Mouse (Mus musculus) adrenal gland (tissue): ENCODE data around the gene Cd82.

Source experiments
- intact Hi-C: fragments of 180-260 bp; cut with DNase I; formaldehyde crosslinking; loops from one replicate; pipeline ENCODE4 v1.15.1; 2025

Gene Cd82

DNA sequence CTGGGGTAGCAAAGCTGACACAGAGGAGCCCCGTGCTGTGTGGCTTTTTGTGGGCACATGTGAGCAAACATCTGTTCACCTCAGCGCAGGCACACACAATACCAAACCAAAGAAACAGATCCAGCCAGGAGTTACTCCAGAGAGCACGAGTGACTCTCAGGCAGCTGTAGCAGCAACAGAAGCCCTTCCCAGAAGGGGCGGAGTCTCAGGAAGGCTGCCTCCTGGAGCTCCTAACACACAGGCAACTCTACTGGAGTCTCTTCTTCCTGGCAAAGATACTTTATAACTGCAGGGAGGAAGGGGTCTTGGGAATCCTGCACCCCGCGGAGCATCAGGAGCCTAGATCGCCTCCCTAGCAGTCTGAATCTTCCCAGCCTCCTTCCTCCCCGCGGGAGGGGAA is 7.2 kb upstream of the Cd82 start:
- intact Hi-C loops, result loop anchor here (5.0 to 10.0 kb wide), 4 partner anchors 253 to 398 kb away; no protein-coding TSS in a partner anchor

DNA sequence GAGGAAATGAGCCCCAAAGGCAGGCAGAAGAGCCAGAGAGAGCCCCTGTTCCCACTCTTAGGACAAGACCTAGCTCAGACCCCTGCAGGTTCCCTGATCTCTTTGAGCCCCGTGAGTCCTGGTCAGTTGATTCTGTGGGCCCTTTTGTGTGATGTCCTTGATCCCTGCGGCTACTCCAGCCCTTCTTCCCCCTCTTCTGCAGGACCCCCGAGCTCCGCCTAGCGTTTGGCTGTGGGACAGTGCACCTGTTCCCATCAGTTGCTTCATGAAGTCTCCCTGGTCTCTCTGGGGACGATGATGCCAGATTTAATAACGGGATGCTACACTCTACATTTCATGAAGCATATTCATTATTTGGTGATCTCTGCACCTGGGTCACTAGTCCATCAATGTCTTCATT is 6.2 kb upstream of the Cd82 start:
- intact Hi-C loops, result loop anchor here (5.0 kb wide), 1 partner anchor 132 kb away; no protein-coding TSS in a partner anchor

DNA sequence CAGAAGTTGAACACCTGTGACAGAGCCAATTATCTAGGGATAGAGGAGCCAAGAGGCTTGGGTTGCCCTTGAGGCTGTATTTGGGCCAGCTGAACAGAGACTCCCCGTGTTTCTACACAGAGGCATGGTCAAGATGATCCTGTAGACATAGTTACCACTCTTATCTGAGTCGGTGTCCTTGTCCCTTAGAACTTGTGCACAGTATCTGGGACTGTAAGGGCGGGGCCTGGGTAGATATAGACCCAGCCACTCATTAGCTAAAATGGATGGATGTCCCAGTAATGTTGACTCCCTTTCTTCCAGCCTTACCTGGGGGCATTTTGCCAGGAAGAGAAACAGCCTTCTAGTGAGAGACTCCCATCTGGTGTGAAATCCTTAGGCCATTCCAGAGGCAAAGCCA is 3.4 kb upstream of the Cd82 start:
- intact Hi-C loops, result loop anchor here (5.0 kb wide), 1 partner anchor 129 kb away; no protein-coding TSS in a partner anchor

DNA sequence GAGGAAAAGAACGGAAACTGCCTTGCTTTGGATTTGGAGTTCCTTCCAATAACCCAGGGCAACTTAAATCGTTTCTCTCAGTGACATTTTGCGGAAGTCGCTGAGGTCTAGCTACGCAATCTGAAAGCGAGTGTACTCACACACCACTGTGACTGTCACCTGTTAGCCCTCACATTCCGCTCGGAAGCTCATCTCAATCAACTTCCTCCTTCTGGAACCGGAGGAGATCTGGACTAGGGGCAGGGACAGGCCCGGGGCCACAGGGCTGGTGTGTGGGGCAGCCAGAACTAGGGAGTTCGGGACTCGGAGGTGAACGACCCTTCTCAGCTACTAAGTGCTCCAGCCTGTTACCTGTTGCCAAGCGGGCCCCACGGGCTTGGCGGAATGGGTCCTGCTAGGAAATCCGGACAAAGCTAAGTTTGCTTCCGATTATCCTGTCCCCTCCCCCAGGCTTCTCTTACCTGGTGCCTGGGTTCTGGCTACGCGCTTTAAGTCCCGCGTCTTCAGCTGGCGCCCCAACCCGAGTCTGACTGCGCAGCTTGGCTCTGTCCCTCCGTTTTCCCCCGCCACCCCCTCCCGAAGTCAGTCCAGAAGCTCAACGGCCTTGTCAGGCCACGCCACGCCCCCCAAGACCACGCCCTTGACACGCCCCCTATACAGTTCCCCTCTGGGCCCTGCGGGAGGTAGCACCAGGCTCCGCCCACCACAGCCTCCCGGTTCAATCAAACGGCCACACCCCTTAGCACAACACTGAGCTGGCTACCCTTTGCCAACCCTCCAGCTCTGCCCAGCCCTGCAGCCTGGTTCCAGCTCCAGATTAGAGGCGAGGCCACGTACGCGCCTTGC is 848 bp downstream of the Cd82 start:
- intact Hi-C loops, result no loop called here

DNA sequence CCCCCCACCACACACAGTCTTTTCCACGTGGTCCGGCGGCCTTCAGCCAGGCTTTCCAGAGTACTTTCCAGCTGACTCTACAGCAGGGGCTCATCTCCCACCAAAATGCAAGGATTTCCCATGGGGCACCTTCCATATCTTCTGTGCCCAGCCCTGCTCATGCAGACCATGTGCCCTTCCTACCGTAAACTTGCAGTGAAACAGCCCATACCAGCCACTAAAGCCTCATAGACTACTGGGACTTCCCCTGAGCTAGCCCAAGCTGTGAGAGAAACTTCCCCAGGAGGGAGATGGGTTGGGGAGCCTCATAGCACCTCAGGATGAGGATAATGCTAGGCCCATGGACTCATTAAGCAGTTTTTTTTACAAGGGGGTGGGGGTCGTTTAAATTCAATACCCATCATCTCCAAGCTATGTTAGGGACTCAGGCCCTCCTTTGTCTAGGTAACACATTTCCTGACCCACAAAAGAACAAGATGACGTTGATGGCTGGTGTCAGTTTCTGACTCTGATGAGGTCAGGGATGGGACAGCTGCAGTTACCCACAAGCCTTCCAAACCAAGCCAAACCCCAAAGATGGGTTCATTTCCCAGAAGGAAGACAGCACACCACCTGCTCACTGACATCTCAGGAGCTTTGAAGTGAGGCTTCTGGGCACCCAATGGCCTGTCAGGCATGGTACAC is 2.0 kb downstream of the Cd82 start:
- intact Hi-C loops, result no loop called here

DNA sequence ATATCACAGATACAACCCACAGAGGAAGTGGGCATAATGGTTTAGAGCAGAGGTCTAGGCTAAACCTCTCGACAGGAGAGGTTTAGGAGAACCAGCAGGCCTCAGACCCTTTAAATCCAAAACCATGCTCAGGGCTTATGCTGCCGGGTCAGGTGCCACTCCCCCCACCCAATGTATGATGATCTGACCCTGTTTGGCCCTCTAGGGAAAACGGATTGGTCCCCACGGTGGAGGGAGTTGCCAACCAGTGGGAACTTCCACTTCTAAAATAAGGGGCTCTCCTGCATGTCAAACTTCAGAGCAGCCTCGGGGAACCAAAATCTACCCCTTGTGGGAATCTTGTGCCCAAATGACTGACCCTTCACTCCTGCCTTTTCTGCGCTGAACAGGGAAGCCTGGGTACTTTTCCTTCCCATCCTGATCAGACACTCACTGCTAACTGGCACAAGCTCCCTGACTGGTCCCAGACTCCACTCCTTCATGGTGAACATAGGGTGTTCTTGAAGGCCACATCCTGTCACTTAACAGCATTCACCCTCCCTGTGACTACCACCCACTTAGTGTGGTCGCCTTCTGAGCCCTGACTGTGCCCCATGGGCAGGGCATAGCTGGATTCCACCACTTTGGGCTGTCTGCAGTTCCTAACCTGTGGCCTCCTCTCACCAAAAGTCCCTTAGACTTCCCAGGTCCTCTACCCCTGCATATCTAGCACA is 3.6 kb downstream of the Cd82 start:
- intact Hi-C loops, result no loop called here

DNA sequence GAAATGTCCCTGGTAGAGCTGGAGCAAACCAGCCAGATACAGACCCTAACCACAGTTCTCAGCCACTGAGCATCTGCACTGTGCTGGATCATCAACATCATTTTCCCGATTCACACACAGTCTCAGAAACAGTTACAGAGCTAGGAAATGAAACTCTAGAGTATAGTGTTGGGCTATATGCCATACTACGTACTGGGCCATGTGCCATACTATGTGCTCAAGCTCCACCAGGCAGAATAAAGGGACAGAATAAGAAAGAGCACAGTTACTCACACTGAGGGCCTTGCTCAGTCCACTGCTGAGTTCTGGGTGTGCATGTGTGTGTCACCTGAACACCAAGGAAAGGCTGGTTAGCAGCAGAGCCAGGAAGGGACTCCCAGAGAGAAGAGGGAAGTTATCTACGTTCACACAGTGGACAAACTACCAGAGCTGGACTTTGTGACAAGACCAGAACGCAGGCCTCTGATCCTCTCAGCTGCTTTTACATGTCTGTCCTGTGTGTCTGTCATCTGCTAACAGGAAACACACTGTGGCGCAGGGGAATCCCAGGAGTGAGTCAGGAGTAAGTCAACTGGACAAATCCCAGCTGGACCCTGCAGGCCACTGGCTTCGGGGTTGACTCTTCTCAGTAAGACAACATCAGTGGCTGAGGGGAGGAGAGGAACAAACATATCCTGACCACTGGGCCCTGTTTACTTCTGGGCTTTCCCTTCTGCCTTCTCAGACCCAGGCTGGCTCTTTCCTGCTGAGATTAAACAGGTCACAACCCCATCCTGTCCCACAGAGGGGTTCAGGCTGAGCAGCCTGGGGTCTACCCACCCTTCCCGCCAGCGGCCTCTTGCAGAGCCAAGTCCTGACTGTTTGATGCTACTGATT is 4.4 kb downstream of the Cd82 start:
- intact Hi-C loops, result no loop called here

DNA sequence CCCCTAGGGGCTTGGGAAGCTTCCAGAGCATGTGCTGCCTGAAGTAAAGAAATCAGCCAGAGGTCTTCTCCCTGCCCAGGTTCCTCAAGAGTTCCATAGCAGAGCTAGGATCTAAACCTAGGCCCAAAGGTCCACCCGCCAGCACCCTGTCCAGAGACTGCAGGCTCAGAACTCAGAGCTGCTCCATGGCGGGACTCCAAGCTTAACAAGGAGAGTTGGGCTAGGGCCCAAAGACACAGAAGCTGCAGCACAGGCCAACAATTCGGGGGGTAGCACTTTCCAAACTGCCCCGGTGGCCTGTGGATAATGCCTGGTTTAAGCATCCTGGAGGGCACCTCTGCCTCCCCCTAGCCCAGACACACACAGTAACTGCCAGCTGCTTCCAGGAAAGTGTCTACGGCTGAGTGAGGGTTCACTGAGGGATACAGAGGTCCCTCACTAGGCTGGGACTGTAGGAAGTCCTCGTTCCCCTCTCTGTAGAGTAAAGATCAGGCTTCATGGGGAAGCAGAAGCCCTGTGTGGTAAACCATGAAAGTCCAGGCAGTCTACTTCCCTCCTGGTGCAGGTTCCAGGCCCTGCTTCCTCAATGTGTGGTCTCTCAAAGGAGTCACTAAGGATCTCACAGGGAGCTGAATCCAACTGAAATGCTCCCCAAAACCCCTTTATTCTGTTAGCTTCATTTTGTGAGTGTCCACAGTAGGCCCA is 5.4 kb downstream of the Cd82 start:
- intact Hi-C loops, result no loop called here

DNA sequence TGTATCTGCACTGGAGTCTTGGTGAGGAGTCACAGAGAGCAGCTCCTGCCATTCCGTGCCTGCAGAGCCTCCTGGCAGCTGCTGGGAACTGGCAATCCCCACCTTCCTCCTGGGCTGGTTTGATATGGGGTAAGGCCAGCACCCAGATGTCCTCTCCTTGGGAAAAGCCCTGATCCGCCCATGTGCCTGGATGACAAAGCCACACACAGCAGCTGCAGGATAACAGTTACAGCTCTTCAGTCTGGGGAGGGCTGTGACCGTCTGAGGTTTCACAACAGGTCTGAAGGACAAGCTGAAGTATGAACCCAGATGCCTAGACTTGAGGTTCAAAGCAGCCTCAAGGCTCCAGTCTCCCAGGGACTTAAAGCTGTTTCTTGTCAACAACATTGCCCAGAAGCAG is 6.8 kb downstream of the Cd82 start:
- intact Hi-C loops, result no loop called here

DNA sequence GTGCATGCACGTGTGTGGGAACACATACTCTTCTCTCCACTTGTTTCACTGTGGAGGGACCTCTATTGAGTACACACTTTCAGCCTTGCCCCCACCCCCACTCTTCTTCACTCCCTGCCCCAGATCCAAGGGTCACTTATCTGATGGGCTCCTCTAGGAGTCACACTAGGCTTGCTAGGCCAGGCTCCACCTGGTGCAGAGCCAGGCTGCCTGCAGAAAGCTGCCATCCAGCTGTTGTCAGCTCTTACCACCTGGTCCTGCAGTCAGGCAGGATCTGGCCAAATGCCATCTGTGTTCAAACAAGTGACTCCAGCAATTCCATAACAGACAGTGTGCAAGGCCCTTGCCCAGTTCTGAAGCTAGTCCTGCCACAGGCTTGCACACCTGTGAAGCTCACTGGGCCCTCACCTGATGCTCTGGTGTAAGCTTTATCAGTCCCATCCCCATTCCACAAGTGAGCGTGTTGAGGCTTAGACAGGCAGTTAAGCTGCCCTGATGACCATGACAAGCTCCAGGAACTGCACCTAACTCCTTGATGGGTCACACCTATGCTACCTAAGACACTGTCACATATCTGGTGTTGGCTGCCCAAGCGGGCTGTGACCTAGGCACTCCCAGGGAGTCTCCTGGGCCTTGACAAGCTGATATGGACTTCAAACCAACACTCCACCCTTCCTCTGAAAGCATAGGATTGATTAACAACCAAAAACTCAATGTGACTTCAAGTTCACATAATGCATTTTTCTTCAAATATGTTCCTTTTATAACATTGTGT is 7.9 kb downstream of the Cd82 start:
- intact Hi-C loops, result no loop called here

DNA sequence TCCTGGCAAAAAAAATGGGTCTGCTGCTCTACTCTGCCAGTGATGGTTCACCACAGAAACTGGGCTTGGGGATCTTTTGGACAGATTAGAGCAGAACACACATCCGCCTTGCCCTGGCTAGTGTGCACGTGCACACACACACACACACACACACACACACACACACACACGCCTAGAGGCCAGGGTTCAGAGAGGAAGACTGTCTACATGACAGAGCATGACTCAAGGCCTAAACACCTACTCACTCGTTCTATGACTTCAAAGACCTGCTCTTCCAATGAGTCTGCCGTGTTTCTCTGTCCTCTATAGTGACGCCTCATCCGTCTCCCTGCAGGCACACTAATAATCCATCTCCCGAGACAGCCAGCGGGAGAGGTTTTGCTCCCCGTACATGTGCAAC is 8.6 kb downstream of the Cd82 start:
- intact Hi-C loops, result no loop called here

DNA sequence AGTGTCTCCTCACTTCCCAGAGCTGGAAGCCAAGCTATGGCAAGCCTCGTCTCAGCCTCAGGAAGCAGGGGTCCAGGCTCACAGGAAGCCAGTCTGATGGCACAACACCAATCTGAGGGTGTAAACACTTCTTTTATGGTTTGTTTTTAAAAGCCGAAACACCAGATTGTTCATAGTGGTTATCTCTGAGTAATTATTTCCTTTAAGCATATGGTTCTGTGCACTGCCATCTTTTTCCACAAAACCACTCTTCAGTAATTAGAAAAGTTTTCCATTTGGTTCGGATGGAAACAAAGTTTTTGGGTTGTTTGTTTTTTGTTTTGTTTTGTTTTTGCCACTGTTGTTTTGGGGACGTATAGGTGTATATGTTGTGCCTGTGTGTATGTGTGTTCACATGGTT is 9.9 kb downstream of the Cd82 start:
- intact Hi-C loops, result no loop called here

DNA sequence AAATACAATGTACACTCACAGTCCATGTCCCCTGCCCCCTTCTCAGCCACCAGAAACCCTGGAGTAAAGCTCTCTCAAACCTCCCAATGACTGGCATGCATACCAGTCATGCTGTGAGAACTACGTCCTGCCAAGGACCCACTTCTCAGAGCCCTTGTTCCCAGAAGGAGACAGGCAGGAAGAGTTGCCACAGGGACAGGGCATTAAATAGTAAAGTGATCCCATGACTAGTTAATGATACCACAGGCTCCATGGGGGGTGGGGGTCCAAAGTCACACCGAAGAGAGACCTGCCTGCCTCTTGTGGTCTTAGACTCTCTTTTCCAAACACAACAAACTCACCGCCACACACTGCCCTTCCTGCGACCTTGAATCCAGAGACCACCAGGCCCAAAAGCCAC is 10.4 kb downstream of the Cd82 start:
- intact Hi-C loops, result no loop called here

DNA sequence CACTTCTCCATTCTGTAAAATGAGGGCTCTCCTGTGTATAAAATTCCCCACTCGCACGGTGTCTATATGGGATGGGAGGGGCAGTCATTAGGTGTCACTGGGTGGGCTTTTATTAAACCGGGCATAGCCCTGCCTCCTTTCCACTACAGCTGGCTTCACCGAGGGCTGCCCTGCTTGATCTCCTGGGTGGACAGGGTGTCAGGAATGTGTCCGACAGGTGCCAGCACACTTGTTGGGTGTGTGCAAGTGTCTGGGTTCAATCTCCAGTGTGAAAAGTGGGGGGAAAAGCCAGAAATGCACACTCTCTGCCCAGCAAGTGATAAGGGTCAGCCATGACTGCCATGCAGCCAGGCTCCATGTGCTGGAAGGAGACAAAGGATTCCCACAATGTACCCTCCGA is 10.9 kb downstream of the Cd82 start:
- intact Hi-C loops, result no loop called here

DNA sequence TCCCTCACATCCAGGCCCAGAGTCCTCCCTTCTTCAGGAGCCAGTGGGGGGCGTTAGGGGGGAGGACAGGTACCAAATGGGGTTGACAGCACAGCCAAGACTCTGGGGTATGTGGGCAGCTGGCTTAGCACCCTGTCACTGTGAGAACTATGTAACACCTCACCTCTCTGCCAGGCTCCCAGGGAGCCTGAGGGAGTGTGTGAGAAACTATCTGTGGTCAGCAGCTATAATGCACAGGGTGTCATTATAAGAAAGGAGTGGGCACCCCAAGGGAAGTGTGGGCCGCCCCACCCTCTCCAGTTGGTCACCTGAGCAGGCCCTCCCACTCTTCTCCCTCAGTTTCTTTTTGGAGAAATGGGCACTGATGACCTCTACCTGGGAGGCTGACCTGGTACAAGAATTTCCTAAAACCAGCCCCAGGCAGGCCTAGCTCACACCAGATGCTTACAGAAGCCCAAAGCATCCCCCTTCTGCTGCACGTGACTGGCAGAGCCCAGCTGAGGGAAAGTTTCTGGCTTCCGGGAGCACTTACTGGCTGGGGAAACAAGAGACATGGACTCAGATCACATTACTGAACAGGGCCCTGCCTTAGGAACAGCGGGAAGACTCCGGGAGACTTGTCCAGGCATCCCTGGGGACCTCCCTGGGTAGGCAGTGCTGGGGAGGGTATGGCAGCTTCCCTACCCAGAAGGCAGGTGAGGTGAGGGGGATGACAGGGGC is 11.6 kb downstream of the Cd82 start:
- intact Hi-C loops, result no loop called here

DNA sequence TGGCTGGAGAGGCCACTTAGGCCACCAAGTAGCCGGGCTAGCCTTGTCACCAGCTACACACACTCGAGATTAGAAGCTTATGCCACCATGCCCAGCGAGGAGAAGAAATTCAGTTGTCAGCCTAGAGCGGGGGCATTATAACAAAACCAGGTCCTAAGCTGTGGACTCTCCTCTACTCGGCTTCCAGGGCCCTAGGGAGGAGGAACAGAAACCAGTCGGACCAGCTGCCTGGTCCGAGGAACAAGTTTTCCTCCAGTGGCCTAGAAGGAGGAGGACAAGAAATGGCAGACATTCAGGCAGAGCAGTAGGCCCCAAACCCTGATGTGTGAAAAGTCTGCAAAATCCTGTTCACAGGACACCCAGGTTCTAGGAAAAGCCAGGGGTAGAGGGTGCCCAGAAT is 12.2 kb downstream of the Cd82 start:
- intact Hi-C loops, result no loop called here

DNA sequence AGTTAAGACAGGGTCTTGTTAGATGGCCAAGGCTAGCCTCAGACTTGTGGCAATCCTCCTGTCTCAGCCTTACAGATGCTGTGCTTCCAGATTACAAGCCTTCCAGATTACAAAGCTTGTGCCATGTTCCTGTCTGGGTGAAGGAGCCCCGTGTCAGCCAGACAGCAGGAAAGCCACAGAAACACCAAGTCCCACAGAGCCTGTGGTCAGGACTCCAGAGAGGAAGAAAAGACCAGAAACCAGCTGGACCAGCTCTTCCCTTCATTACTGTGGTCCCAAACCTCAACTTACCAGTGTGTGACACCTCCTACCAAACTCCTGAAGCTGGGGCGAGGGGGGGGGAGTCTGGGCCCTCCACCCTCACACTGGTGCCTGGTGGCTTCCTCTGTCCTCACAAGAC is 13.3 kb downstream of the Cd82 start:
- intact Hi-C loops, result no loop called here

DNA sequence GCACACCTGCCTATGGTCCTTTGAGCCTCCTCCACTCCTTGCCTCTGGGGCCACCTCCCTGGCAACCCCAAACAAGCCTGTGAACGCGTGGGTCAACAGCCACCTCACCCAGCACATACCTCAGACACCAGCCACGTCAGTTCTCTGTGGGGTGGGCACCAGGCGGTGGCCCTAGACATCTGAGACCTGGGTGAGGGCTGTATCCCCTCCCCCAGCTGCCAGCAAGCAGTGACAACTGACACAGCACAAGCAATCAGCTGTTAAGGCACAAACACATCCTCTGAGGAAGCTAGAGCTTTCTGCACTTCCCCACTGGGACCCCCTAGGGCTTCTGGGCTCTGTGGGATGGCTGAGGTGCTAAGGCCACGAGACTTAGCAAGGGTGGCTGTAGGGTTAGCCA is 14.2 kb downstream of the Cd82 start:
- intact Hi-C loops, result no loop called here
